Mouse (Mus musculus) C2C12 (cell line): ENCODE measurements around the gene Nav1.

Experiments used
- CTCF ChIP-seq: IDR thresholded peaks from one replicate; pipeline ENCODE4 v1.5.1; 2011; ENCODE audit not compliant: control insufficient read depth, insufficient read depth, insufficient read length
- MYOD1 ChIP-seq: IDR thresholded peaks from one replicate; pipeline ENCODE4 v1.6.1; 2011; ENCODE audit warnings: low read depth; ENCODE audit not compliant: control insufficient read depth, insufficient read length

GRCm38 (mm10) chr1:135480815-135481214 lies 126.3 kb downstream of the Nav1 start:
- TF ChIP-seq CTCF (no peak), MYOD1 (no peak)
